Mouse (Mus musculus) heart, adult 2 months (tissue): ENCODE data around the gene Inpp5d.

Experiments used
- CTCF ChIP-seq: fragments of 200-600 bp; IDR thresholded peaks from 2 replicates; pipeline ENCODE4 v1.8.1; 2022; ENCODE audit warnings: antibody characterized with exemption, mild to moderate bottlenecking, moderate library complexity
- EP300 ChIP-seq: fragments of 200-500 bp; IDR thresholded peaks from 2 replicates; pipeline ENCODE4 v1.6.1; 2011; ENCODE audit warnings: low read depth, low read length, control low read depth; ENCODE audit not compliant: insufficient read depth
- POLR2A ChIP-seq: fragments of 200-500 bp; IDR thresholded peaks from 2 replicates; pipeline ENCODE4 v1.6.1; 2011; ENCODE audit warnings: mild to moderate bottlenecking, low read depth, low read length, control low read depth; ENCODE audit not compliant: insufficient read depth

GRCm38 (mm10) chr1:87605296-87605695 lies 14.8 kb upstream of the Inpp5d start:
- TF ChIP-seq CTCF (no peak), POLR2A (no peak), EP300 (no peak)
